Mouse (Mus musculus): ENCODE data around the gene Psmb7. TPM values are rescaled to one million over a fixed set of nuclear protein-coding genes. Genes with fewer than 3 reads are reported as not detected.

Gene Psmb7
- 224 and 235 TPM in 2 replicates for polyA plus RNA-seq (2014; fragmentation: Nextera tagmentation; extraction: Ambion mirVana)

- Histone ChIP-seq H3K36me3 (ENCODE audit: control insufficient read depth, insufficient read depth, low read length) (peaks cover 34% of the 10 kb centered on the region), H3K27ac (replicated peaks in 1 of 2; ENCODE audit: control insufficient read depth in 1 of 2, insufficient read depth in 1 of 2, low read depth in 2 of 2, low read length in 2 of 2) (peak within 1 kb of the TSS; percentile 6 to 45; a peak in 2 of 4 replicates), H3K4me1 (ENCODE audit: control insufficient read depth in 2 of 2, insufficient read depth in 2 of 2, low read length in 2 of 2) (peaks cover 3 to 11% of the 10 kb centered on the region in 2 experiments), H3K9me3 (ENCODE audit: control insufficient read depth, low read length) (no peaks in the 10 kb centered on the region), H3K4me2 (ENCODE audit: low read length) (peak within 1 kb of the TSS; percentile 97), H3K4me3 (ENCODE audit: control insufficient read depth in 1 of 2, insufficient read depth in 1 of 2, low read depth in 1 of 2, low read length in 2 of 2) (peak within 1 kb of the TSS; percentile 76 to 83), H3K9ac (ENCODE audit: low read length) (peak within 1 kb of the TSS; percentile 92), H3K27me3 (ENCODE audit: control insufficient read depth, insufficient read depth, low read length) (no peaks in the 10 kb centered on the region)
- 2% methylated on average over 52 of the region's 52 CpGs for WGBS
- ATAC-seq (ENCODE audit: insufficient number of reproducible peaks, insufficient read depth, low FRiP score, low read depth) = peak; percentile 62; the same call in 1 of the 2 replicates
These were observed at the start of gene Psmb7 for GRCm38 (mm10) chr2:38643625-38644427. Gene Psmb7 (minus strand): TSS chr2:38644087.

- H3K27me3 ChIP-seq (ENCODE audit: control insufficient read depth, insufficient read depth, low read length) = peaks cover 27% of the 10 kb centered on the region
- H3K4me2 ChIP-seq (ENCODE audit: low read length) = no peak overlapping the region
- no peak for ATAC-seq (ENCODE audit: insufficient number of reproducible peaks, insufficient read depth, low FRiP score, low read depth)
- H3K4me1 ChIP-seq (ENCODE audit: control insufficient read depth in 2 of 2, insufficient read depth in 2 of 2, low read length in 2 of 2) = peaks cover 0 to 3% of the 10 kb centered on the region in 2 experiments; a peak in 1 of 4 replicates
- no peak overlapping the region for H3K4me3 ChIP-seq (ENCODE audit: control insufficient read depth in 1 of 2, insufficient read depth in 1 of 2, low read depth in 1 of 2, low read length in 2 of 2)
- no peak overlapping the region for H3K27ac ChIP-seq (replicated peaks in 1 of 2; ENCODE audit: control insufficient read depth in 1 of 2, insufficient read depth in 1 of 2, low read depth in 2 of 2, low read length in 2 of 2)
- 8% methylated on average over 8 of the region's 8 CpGs for WGBS
- H3K36me3 ChIP-seq (ENCODE audit: control insufficient read depth, insufficient read depth, low read length) = no peaks in the 10 kb centered on the region
- H3K9ac ChIP-seq (ENCODE audit: low read length) = no peak overlapping the region
- H3K9me3 ChIP-seq (ENCODE audit: control insufficient read depth, low read length) = no peaks in the 10 kb centered on the region
These were observed 47.7 kb upstream of the Psmb7 start for GRCm38 (mm10) chr2:38691542-38691941.

GRCm38 (mm10) chr2:38689881-38690280 lies 46.0 kb upstream of the Psmb7 start:
- Histone ChIP-seq H3K4me2 (ENCODE audit: low read length) (no peak overlapping the region), H3K27me3 (ENCODE audit: control insufficient read depth, insufficient read depth, low read length) (peaks cover 28% of the 10 kb centered on the region), H3K4me3 (ENCODE audit: control insufficient read depth in 1 of 2, insufficient read depth in 1 of 2, low read depth in 1 of 2, low read length in 2 of 2) (no peak overlapping the region), H3K9ac (ENCODE audit: low read length) (no peak overlapping the region), H3K4me1 (ENCODE audit: control insufficient read depth in 2 of 2, insufficient read depth in 2 of 2, low read length in 2 of 2) (peaks cover 0 to 3% of the 10 kb centered on the region in 2 experiments; a peak in 1 of 4 replicates), H3K27ac (replicated peaks in 1 of 2; ENCODE audit: control insufficient read depth in 1 of 2, insufficient read depth in 1 of 2, low read depth in 2 of 2, low read length in 2 of 2) (no peak overlapping the region), H3K36me3 (ENCODE audit: control insufficient read depth, insufficient read depth, low read length) (no peaks in the 10 kb centered on the region), H3K9me3 (ENCODE audit: control insufficient read depth, low read length) (no peaks in the 10 kb centered on the region)
- ATAC-seq (ENCODE audit: insufficient number of reproducible peaks, insufficient read depth, low FRiP score, low read depth) = no peak
- WGBS = 73% methylated on average over 1 of the region's 1 CpGs

GRCm38 (mm10) chr2:38688791-38689520 lies 45.1 kb upstream of the Psmb7 start:
- H3K4me2 ChIP-seq (ENCODE audit: low read length) = peak overlapping the region; percentile 72
- H3K27ac ChIP-seq (replicated peaks in 1 of 2; ENCODE audit: control insufficient read depth in 1 of 2, insufficient read depth in 1 of 2, low read depth in 2 of 2, low read length in 2 of 2) = no peak overlapping the region
- peaks cover 0 to 3% of the 10 kb centered on the region in 2 experiments; a peak in 1 of 4 replicates for H3K4me1 ChIP-seq (ENCODE audit: control insufficient read depth in 2 of 2, insufficient read depth in 2 of 2, low read length in 2 of 2)
- no peaks in the 10 kb centered on the region for H3K36me3 ChIP-seq (ENCODE audit: control insufficient read depth, insufficient read depth, low read length)
- H3K27me3 ChIP-seq (ENCODE audit: control insufficient read depth, insufficient read depth, low read length) = peaks cover 28% of the 10 kb centered on the region
- WGBS = 2% methylated on average over 29 of the region's 29 CpGs
- no peak for ATAC-seq (ENCODE audit: insufficient number of reproducible peaks, insufficient read depth, low FRiP score, low read depth)
- H3K4me3 ChIP-seq (ENCODE audit: control insufficient read depth in 1 of 2, insufficient read depth in 1 of 2, low read depth in 1 of 2, low read length in 2 of 2) = peak overlapping the region; percentile 31 to 37
- H3K9me3 ChIP-seq (ENCODE audit: control insufficient read depth, low read length) = no peaks in the 10 kb centered on the region
- peak overlapping the region; percentile 56; the same call in 1 of the 2 replicates for H3K9ac ChIP-seq (ENCODE audit: low read length)

GRCm38 (mm10) chr2:38685746-38686145 lies 41.9 kb upstream of the Psmb7 start:
- H3K4me1 ChIP-seq (ENCODE audit: control insufficient read depth in 2 of 2, insufficient read depth in 2 of 2, low read length in 2 of 2) = peaks cover 0 to 3% of the 10 kb centered on the region in 2 experiments; a peak in 1 of 4 replicates
- no peaks in the 10 kb centered on the region for H3K9me3 ChIP-seq (ENCODE audit: control insufficient read depth, low read length)
- H3K4me3 ChIP-seq (ENCODE audit: control insufficient read depth in 1 of 2, insufficient read depth in 1 of 2, low read depth in 1 of 2, low read length in 2 of 2) = no peak overlapping the region
- no peak overlapping the region for H3K4me2 ChIP-seq (ENCODE audit: low read length)
- H3K27ac ChIP-seq (replicated peaks in 1 of 2; ENCODE audit: control insufficient read depth in 1 of 2, insufficient read depth in 1 of 2, low read depth in 2 of 2, low read length in 2 of 2) = no peak overlapping the region
- H3K9ac ChIP-seq (ENCODE audit: low read length) = no peak overlapping the region
- WGBS = 61% methylated on average over 3 of the region's 3 CpGs
- ATAC-seq (ENCODE audit: insufficient number of reproducible peaks, insufficient read depth, low FRiP score, low read depth) = no peak
- H3K36me3 ChIP-seq (ENCODE audit: control insufficient read depth, insufficient read depth, low read length) = no peaks in the 10 kb centered on the region
- H3K27me3 ChIP-seq (ENCODE audit: control insufficient read depth, insufficient read depth, low read length) = peaks cover 30% of the 10 kb centered on the region

GRCm38 (mm10) chr2:38683083-38683482 lies 39.2 kb upstream of the Psmb7 start:
- no peak for ATAC-seq (ENCODE audit: insufficient number of reproducible peaks, insufficient read depth, low FRiP score, low read depth)
- 52% methylated on average over 5 of the region's 5 CpGs for WGBS
- H3K4me2 ChIP-seq (ENCODE audit: low read length) = no peak overlapping the region
- H3K27ac ChIP-seq (replicated peaks in 1 of 2; ENCODE audit: control insufficient read depth in 1 of 2, insufficient read depth in 1 of 2, low read depth in 2 of 2, low read length in 2 of 2) = no peak overlapping the region
- no peaks in the 10 kb centered on the region for H3K9me3 ChIP-seq (ENCODE audit: control insufficient read depth, low read length)
- no peak overlapping the region for H3K9ac ChIP-seq (ENCODE audit: low read length)
- no peaks in the 10 kb centered on the region for H3K4me1 ChIP-seq (ENCODE audit: control insufficient read depth in 2 of 2, insufficient read depth in 2 of 2, low read length in 2 of 2)
- H3K36me3 ChIP-seq (ENCODE audit: control insufficient read depth, insufficient read depth, low read length) = no peaks in the 10 kb centered on the region
- no peak overlapping the region for H3K4me3 ChIP-seq (ENCODE audit: control insufficient read depth in 1 of 2, insufficient read depth in 1 of 2, low read depth in 1 of 2, low read length in 2 of 2)
- peaks cover 13% of the 10 kb centered on the region; the same call in 1 of the 2 replicates for H3K27me3 ChIP-seq (ENCODE audit: control insufficient read depth, insufficient read depth, low read length)

- Histone ChIP-seq H3K4me2 (ENCODE audit: low read length) (no peak overlapping the region), H3K27ac (replicated peaks in 1 of 2; ENCODE audit: control insufficient read depth in 1 of 2, insufficient read depth in 1 of 2, low read depth in 2 of 2, low read length in 2 of 2) (no peak overlapping the region), H3K27me3 (ENCODE audit: control insufficient read depth, insufficient read depth, low read length) (peaks cover 12% of the 10 kb centered on the region; the same call in 1 of the 2 replicates), H3K4me1 (ENCODE audit: control insufficient read depth in 2 of 2, insufficient read depth in 2 of 2, low read length in 2 of 2) (no peaks in the 10 kb centered on the region), H3K4me3 (ENCODE audit: control insufficient read depth in 1 of 2, insufficient read depth in 1 of 2, low read depth in 1 of 2, low read length in 2 of 2) (no peak overlapping the region), H3K9me3 (ENCODE audit: control insufficient read depth, low read length) (no peaks in the 10 kb centered on the region), H3K9ac (ENCODE audit: low read length) (no peak overlapping the region), H3K36me3 (ENCODE audit: control insufficient read depth, insufficient read depth, low read length) (no peaks in the 10 kb centered on the region)
- no peak for ATAC-seq (ENCODE audit: insufficient number of reproducible peaks, insufficient read depth, low FRiP score, low read depth)
- WGBS = 83% methylated on average over 5 of the region's 5 CpGs
These were observed 38.3 kb upstream of the Psmb7 start for GRCm38 (mm10) chr2:38682209-38682608.

Measured in heart, embryonic 14.5 days (tissue).